Mouse (Mus musculus) 3T3-L1 (cell line): Measurements from ENCODE around the gene Map6.
A peak's percentile ranks its signal among the peaks of the same experiment; 100 is the strongest.

Experiments
- DNase-seq: peaks from one replicate; pipeline ENCODE4 v3.0.0-alpha.2; 2015; ENCODE audit warnings: low read depth, low spot score

Map6 gene

DNA sequence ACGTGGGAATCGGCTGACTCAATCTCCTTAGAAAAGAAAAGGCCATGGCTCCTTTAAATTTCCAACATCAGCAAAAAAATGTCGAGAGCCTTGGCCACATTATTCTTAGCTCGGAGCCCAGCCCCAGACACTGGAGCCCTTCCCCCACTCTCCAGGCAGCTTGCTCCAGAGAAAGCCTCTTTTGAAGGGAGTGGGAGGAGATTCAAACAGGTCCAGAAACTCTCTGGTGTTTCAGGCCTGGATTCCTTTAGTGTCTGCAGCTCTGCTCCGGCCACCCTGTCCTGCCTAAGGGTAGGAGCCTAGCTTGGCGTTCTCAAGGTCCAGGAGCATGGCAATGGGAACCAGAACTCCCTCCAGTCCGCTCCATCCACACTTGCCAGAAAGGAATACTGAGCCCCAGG, 88.5 kb downstream of the Map6 start:
- DNase-seq = peak; percentile 92

- DNase-seq = peak; percentile 88
These were observed 89.1 kb downstream of the Map6 start for GRCm38 (mm10) chr7:99356244-99356930.

- DNase-seq = no peak
These were observed 90.0 kb downstream of the Map6 start for GRCm38 (mm10) chr7:99357201-99357600.

- no peak for DNase-seq
These were observed 91.1 kb downstream of the Map6 start for GRCm38 (mm10) chr7:99358371-99358770.

GRCm38 (mm10) chr7:99360021-99360802, 93.0 kb downstream of the Map6 start:
- peak; percentile 98 for DNase-seq

DNA sequence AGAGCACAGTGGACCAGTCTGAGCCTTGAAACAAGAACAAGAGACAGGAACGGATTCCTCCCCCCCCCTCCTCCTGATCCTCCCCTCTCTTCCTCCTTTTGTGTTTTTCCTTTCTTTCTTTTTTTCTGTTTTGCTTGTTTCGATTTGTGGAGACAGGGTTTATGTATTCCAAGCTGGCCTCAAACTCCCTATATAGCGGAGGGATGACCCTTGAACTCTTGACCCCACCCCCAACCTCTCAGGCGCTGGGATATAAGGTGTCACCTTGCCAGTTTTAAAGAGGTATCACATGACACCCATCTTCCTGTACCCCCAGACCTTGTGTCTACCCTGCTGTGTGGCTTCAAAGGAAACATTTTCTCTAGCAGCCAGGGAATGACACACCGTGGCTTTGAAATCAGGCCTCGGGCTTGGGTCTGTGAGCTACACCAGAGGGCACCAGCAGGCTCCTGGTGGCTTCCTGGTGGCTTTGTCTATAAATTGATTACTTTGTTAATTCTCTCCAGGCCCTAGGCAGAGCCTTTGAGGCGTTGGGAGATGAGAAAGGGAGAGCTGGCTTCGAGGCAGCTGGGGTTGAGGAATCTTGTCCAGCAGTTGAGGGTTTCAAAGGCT, 93.7 kb downstream of the Map6 start:
- peak; percentile 39 for DNase-seq

GRCm38 (mm10) chr7:99362137-99362536, 94.9 kb downstream of the Map6 start:
- no peak for DNase-seq

- peak; percentile 85 for DNase-seq
These were observed 97.8 kb downstream of the Map6 start for GRCm38 (mm10) chr7:99365069-99365468.

DNA sequence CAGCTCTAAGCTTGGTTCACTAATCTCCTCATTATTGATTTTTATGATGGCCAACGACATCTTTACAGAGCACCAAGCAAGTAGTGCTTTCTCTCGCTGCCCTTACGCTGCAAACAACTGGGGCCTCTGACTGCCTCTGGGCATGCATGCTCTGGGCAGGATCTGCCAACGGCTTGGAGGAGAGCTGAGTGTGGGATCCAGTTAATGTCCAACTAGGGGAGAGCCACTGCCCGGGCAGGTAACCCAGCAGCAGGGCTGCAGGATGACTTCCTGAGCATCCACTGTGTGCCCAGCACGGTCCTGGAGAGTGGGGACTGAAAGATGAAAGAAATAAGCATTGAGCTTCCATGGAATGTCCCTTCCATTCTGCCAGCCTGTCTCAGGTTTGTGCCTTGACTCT, 99.5 kb downstream of the Map6 start:
- no peak for DNase-seq

- peak; percentile 39 for DNase-seq
These were observed 107.1 kb downstream of the Map6 start for GRCm38 (mm10) chr7:99374325-99374724.

GRCm38 (mm10) chr7:99375455-99375854, 108.2 kb downstream of the Map6 start:
- peak; percentile 68 for DNase-seq

GRCm38 (mm10) chr7:99378870-99379269, 111.6 kb downstream of the Map6 start:
- DNase-seq = no peak

DNA sequence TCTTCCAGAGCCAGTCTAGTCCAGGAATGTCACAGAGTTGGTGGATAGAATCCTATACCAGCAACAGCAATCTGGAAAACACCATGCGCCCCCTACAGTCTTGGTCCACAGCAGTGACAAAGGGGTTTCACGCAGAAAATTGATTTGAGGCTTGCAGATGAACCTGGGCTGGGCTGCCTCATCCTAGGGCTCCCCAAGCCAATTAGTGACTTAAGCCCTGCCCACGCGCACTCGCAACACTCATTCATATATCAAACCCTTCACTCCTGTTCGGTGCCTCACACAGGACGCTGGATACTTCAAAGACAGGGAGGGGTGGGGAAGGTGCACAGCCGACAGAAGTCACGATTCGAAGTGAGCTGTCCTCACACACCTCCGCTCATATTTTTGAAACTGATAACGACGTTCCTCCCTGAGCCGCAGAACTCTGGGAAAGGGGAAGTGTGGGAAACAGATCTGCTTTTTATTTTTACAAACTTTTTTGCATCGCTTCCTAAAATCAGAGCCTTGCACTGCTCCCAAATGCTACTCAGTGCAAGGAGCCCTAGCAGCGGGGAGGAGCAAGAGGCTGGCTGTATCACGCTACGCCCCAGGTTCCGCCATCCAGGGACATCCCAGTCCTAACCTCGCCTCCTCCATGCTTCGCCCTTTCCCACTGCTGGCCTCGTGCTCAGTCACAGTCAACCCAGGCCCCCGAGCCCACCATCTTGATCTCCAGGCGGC, 113.4 kb downstream of the Map6 start:
- DNase-seq = peak; percentile 39

DNA sequence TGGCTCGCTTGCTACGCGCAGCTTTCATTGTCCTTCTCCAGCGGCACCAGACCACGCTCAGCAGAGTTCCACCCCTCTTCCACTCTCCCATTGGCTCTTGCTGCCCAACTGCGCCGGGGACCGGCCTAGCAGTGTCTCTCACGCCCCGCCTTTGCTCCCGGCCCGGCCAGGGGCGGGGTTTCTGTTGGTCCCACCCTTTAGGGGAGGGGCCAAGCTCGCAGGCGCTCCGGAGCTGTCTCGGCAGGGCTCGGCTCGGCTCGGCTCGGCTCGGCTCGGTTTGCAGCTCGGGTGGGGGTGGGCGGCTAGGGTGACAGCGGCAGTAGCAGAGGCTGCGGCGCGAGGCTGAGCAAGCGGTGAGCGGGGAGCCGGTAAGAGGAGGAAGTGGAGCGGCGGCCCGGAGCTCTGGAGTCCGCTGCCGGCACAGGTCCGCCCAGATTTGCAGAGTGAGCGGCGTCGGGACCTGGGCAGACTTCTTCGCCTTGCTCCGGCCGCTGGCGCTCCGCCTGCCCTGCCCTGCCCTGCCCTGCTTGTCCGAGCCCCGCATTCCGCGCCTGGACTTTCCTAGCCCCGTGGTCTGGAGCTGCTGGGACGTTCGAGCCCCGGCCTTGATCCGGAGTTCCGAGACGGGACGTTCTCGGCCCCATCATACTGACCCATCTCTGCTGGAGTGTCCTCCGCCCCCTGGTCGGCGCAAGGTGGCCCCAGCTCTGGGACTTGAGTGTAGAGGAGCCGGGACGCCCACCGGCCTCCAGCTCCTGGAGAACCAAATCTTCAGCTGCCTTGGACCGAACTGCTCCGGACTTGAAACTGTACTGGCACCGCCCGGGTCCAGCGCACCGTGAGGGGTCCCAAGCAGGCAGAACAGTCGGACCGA, 114.2 kb downstream of the Map6 start, which contains the start of gene Gdpd5:
Gene Gdpd5 (plus strand): TSS at position 201 of the 874 bp plus-strand sequence.
- peak; percentile 91 for DNase-seq

GRCm38 (mm10) chr7:99382088-99383000, 115.1 kb downstream of the Map6 start:
- no peak for DNase-seq

DNA sequence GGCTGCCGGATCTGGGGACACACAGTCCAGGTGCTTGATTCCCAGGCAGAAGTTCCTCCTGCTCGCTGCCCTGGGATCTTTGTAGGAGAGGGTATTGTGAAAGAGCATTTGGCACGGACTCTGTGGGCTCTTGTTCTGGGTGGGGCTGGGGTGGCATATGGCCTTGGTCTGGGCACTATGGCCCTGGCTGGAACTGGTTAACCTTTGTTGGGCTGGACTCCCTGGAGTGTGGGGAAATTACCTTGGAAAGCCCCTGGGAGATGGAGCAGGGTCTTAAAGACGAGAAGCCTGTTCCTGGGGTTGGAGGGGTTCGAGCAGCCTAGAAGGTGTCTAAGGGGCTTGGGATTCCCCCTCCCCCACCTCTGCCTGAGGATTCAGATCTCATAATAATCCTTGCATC, 116.0 kb downstream of the Map6 start:
- no peak for DNase-seq

GRCm38 (mm10) chr7:99384101-99384611, 116.9 kb downstream of the Map6 start:
- DNase-seq = no peak

GRCm38 (mm10) chr7:99386030-99386429, 118.8 kb downstream of the Map6 start:
- peak; percentile 45 for DNase-seq
